Mouse (Mus musculus): ENCODE measurements around the gene Egln3.

DNA sequence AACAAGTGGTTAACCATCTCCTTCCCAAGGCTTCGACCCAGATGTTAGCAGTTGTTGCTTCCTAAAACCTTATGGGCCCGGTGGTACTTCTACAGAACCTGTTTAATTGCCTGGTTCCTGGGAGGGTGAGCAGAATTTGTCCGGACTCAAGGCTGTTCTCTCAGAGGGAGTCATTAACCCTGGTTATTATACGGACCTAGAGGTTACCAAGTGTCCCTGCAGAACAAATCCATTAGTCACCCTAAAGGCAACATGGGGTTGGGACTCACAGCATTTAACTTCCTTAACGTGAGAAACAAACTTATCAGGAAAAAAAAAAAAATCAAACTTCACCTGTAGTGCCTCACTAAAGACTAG lies 11.4 kb downstream of the Egln3 start:
- TF ChIP-seq CTCF (IDR thresholded peaks at IDR 0.05; ENCODE audit: low read depth) (no peak), EP300 (IDR thresholded peaks at IDR 0.05; ENCODE audit: low read depth) (no peak)
